Mouse (Mus musculus) T-cell, adult 2 months (primary cell): Measurements from ENCODE around the gene Rmnd1.

Source experiments
- DNase-seq: peaks from one replicate; pipeline ENCODE4 v3.0.0; 2022; ENCODE audit warnings: low spot score

Gene Rmnd1

GRCm38 (mm10) chr10:4354371-4355260 lies 77.6 kb downstream of the Rmnd1 start:
- DNase-seq: no peak
